Mouse (Mus musculus) lung, postnatal 0 days (tissue): ENCODE measurements around the gene Scrg1. TPM values are rescaled to one million over a fixed set of nuclear protein-coding genes. Genes with fewer than 3 reads are reported as not detected.
A peak's percentile ranks its signal among the peaks of the same experiment; 100 is the strongest.

Experiments used
- ATAC-seq: fragments of 200-750 bp; cut with Nextera tagmentation; 2 replicates; pipeline ENCODE4 v1.8.0; 2017; ENCODE audit warnings: moderate library complexity
- DNase-seq: peaks from one replicate; pipeline ENCODE4 v3.0.0-alpha.2; 2016; ENCODE audit warnings: low spot score
- H3K27ac ChIP-seq: fragments of 300-500 bp; sonication (generic); 2 replicates; pipeline ENCODE4 v1.5.1; 2014; ENCODE audit warnings: antibody characterized with exemption, mild to moderate bottlenecking, low read length, mixed read lengths
- H3K27me3 ChIP-seq: fragments of 300-500 bp; sonication (generic); replicated peaks from 2 replicates; pipeline ENCODE4 v1.6.1; 2014; ENCODE audit warnings: low read length, mixed read lengths; ENCODE audit not compliant: insufficient read depth
- H3K36me3 ChIP-seq: fragments of 300-500 bp; sonication (generic); 2 replicates; pipeline ENCODE4 v1.6.1; 2014; ENCODE audit warnings: low read length, mixed read lengths; ENCODE audit not compliant: insufficient read depth
- H3K4me1 ChIP-seq: fragments of 300-500 bp; sonication (generic); 2 replicates; pipeline ENCODE4 v1.6.1; 2014; ENCODE audit warnings: antibody characterized with exemption, low read depth, low read length, mixed read lengths; ENCODE audit not compliant: insufficient read depth
- H3K4me2 ChIP-seq: fragments of 300-500 bp; sonication (generic); replicated peaks from 2 replicates; pipeline ENCODE4 v1.6.1; 2014; ENCODE audit warnings: low read depth, mild to moderate bottlenecking, low read length, moderate library complexity, mixed read lengths
- H3K4me3 ChIP-seq: fragments of 300-500 bp; sonication (generic); 2 replicates; pipeline ENCODE4 v1.5.1; 2014; ENCODE audit warnings: low read depth, low read length
- H3K9ac ChIP-seq: fragments of 300-500 bp; sonication (generic); replicated peaks from 2 replicates; pipeline ENCODE4 v1.6.1; 2014; ENCODE audit warnings: low read depth, mild to moderate bottlenecking
- H3K9me3 ChIP-seq: fragments of 300-500 bp; sonication (generic); 2 replicates; pipeline ENCODE4 v1.6.1; 2016; ENCODE audit warnings: low read length, mixed read lengths
- CTCF ChIP-seq: IDR thresholded peaks from 2 replicates; pipeline ENCODE4 v1.5.1; 2016; ENCODE audit warnings: antibody characterized with exemption, mild to moderate bottlenecking
- EP300 ChIP-seq: IDR thresholded peaks from 2 replicates; pipeline ENCODE4 v1.6.1; 2016; ENCODE audit warnings: antibody characterized with exemption, mild to moderate bottlenecking, control low read depth
- WGBS: fragments of 180-500 bp; shearing (Covaris S2); extraction: QIAGEN DNeasy Blood & Tissue Kit; methylation state at CpG from one replicate; pipeline ENCODE4 v1.1.7; 2014; 5-methylcytosine and 5-hydroxymethylcytosine counted together
- polyA plus RNA-seq: library from polyadenylated mRNA; unstranded; fragments of >200 nt; fragmentation: Nextera tagmentation; extraction: Ambion mirVana; gene quantifications from 2 replicates; pipeline ENCODE4 v1.2.1, GENCODE M21; 2015

Scrg1 gene
- polyA plus RNA-seq, 1 experiment from 2014 or later: 0.47 TPM

GRCm38 (mm10) chr8:57480606-57481005, 24.9 kb downstream of the Scrg1 start:
- Histone ChIP-seq H3K36me3 (no peaks in the 10 kb centered on the region), H3K9ac (no peak overlapping the region)
- TF ChIP-seq CTCF: no peak
- TF ChIP-seq EP300: no peak

GRCm38 (mm10) chr8:57486491-57487440, 31.0 kb downstream of the Scrg1 start:
- DNase-seq: peak; percentile 59

More at GRCm38 (mm10) chr8:57480606-57481005, 24.9 kb downstream of the Scrg1 start:
- WGBS: 73% methylated on average over 4 of the region's 4 CpGs
- DNase-seq (no peak), ATAC-seq (no peak)
- Histone ChIP-seq H3K4me3 (no peak overlapping the region), H3K27me3 (no peaks in the 10 kb centered on the region), H3K4me1 (no peaks in the 10 kb centered on the region), H3K27ac (no peak overlapping the region), H3K4me2 (no peak overlapping the region), H3K9me3 (no peaks in the 10 kb centered on the region)

DNA sequence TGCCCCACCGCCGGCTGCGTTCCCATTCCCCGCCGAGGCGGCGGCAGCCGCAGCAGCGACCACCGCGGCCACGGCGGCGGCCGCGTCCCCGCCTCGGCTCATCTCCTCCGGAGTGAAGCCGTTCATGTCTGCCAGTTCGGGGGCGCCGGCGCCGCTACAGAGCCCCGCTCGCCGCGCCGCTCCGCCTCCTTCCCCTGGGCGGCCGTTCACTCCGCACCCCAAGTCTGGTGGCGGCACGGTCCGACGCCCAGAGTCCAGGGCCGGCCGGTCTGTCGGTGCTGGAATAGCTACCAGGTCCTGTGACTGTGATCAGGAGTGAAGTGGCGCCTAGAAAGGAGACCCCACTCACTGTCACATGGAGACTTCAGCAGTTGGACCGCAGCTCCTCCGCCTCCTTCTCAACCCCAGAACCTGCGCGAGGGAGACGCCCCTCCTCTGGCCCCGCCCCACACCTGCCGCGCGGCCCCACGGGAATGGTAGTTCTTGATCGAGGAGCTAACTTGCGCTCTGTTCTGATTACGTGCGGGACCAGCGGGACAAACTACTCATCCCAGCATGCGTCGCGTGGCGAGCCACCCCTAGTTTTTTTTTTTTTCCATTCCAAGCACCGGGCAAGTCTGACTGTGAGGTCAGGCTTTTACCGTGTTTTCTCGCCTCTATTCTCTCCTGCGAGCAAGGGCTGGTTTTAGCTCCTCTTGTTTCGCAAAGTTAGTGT, 31.9 kb downstream of the Scrg1 start, which contains the start of gene Sap30:
TSS of gene Sap30 (minus strand) at position 420 of the 715 bp plus-strand sequence.
- DNase-seq: peak; percentile 99
- H3K4me2 ChIP-seq: peak within 1 kb of the TSS; percentile 83
- peak within 1 kb of the TSS; percentile 92 for H3K4me3 ChIP-seq
- H3K27ac ChIP-seq: peak within 1 kb of the TSS; percentile 86
- no peaks in the 10 kb centered on the region for H3K36me3 ChIP-seq
- WGBS: under 1% methylated on average over 52 of the region's 66 CpGs
- no peaks in the 10 kb centered on the region for H3K9me3 ChIP-seq
- peak within 1 kb of the TSS; percentile 70 for H3K9ac ChIP-seq
- H3K4me1 ChIP-seq: no peaks in the 10 kb centered on the region
- peak; percentile 99 for ATAC-seq
- TF ChIP-seq EP300 (no peak), CTCF (no peak)
- H3K27me3 ChIP-seq: no peaks in the 10 kb centered on the region

More at GRCm38 (mm10) chr8:57486491-57487440, 31.0 kb downstream of the Scrg1 start:
- Histone ChIP-seq H3K27me3 (no peaks in the 10 kb centered on the region), H3K4me3 (peak overlapping the region; percentile 92), H3K36me3 (no peaks in the 10 kb centered on the region), H3K4me1 (no peaks in the 10 kb centered on the region), H3K9me3 (no peaks in the 10 kb centered on the region), H3K9ac (peak overlapping the region; percentile 70), H3K4me2 (peak overlapping the region; percentile 83), H3K27ac (peak overlapping the region; percentile 82)
- no peak for TF ChIP-seq EP300
- no peak for TF ChIP-seq CTCF
- under 1% methylated on average over 54 of the region's 54 CpGs for WGBS
- peak; percentile 26 for ATAC-seq

GRCm38 (mm10) chr8:57488312-57488765, 32.6 kb downstream of the Scrg1 start:
- WGBS: under 1% methylated on average over 25 of the region's 25 CpGs
- no peaks in the 10 kb centered on the region for H3K9me3 ChIP-seq
- no peaks in the 10 kb centered on the region for H3K4me1 ChIP-seq
- H3K4me3 ChIP-seq: peak overlapping the region; percentile 92
- no peaks in the 10 kb centered on the region for H3K36me3 ChIP-seq
- peak overlapping the region; percentile 83 for H3K4me2 ChIP-seq
- H3K27ac ChIP-seq: peak overlapping the region; percentile 86
- ATAC-seq (peak; percentile 65), DNase-seq (peak; percentile 78)
- no peaks in the 10 kb centered on the region for H3K27me3 ChIP-seq
- peak overlapping the region; percentile 44 for H3K9ac ChIP-seq
- no peak for TF ChIP-seq CTCF
- TF ChIP-seq EP300: 0 out of 2 replicates have a peak, but pooled peaks have one; percentile 6

DNA sequence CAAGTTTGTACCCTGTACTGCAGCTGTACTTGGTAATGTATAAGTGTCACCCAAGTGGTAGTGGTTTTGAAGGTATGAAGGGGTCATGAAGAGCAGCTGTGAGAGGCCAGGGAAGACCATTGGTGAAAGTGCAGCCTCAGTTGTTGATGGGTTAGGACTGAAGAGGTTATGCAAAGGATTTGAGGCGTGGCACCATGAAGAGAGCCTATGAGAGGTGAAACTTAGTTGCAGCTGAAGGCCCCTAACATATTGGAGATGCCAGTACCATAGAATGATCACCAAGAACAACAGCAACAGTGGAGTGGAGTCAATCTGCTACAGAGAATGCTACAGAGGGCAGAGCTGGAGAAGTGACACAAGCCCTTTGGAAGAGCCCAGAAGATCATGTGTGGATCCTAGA, 33.6 kb downstream of the Scrg1 start:
- H3K9ac ChIP-seq: no peak overlapping the region
- H3K36me3 ChIP-seq: no peaks in the 10 kb centered on the region
- no peaks in the 10 kb centered on the region for H3K4me1 ChIP-seq
- no peaks in the 10 kb centered on the region for H3K27me3 ChIP-seq
- no peak overlapping the region for H3K4me3 ChIP-seq
- TF ChIP-seq EP300: no peak
- no peak for TF ChIP-seq CTCF
- no peak overlapping the region for H3K27ac ChIP-seq
- H3K4me2 ChIP-seq: no peak overlapping the region
- DNase-seq: no peak
- H3K9me3 ChIP-seq: no peaks in the 10 kb centered on the region
- no peak for ATAC-seq
- 96% methylated on average over 1 of the region's 1 CpGs for WGBS

DNA sequence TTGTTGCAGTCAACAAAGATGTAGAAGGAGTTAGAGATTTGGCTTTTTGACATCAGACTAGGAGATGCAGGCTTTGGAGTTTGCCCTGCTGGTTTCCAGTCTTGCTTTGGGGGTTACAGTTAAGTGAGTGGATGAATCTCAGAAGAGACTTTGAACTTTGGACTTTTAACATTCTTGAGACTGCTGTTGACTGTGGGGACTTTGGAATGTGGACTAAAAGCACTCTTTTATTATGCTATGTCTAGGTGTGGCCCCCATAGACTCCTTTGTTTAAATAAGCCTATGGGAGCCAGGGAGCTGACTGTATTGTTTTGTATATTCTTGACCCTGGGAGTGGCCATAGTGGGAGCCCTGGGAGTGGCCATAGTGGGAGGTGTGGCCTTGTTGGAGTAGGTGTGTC, 34.2 kb downstream of the Scrg1 start:
- no peak for TF ChIP-seq EP300
- no peak for TF ChIP-seq CTCF
- Histone ChIP-seq H3K9ac (no peak overlapping the region), H3K9me3 (no peaks in the 10 kb centered on the region), H3K4me3 (no peak overlapping the region), H3K27ac (no peak overlapping the region), H3K27me3 (no peaks in the 10 kb centered on the region), H3K4me2 (no peak overlapping the region), H3K4me1 (no peaks in the 10 kb centered on the region), H3K36me3 (no peaks in the 10 kb centered on the region)
- DNase-seq (no peak), ATAC-seq (no peak)
